Mouse (Mus musculus) midbrain, embryonic 13.5 days (tissue): ENCODE measurements around the gene P2ry12. TPM values are rescaled to one million over a fixed set of nuclear protein-coding genes. Genes with fewer than 3 reads are reported as not detected.

ENCODE experiments used
- ATAC-seq: fragments of 200-750 bp; cut with Nextera tagmentation; 2 replicates; pipeline ENCODE4 v1.8.0; 2017; ENCODE audit warnings: mild to moderate bottlenecking, moderate TSS enrichment, moderate library complexity
- H3K27ac ChIP-seq: fragments of 300-500 bp; sonication (generic); 2 replicates; pipeline ENCODE4 v1.5.1; 2015; ENCODE audit warnings: inconsistent platforms, mild to moderate bottlenecking, moderate library complexity
- H3K27me3 ChIP-seq: fragments of 300-500 bp; sonication (generic); 2 replicates; pipeline ENCODE4 v1.6.1; 2015; ENCODE audit warnings: mild to moderate bottlenecking, inconsistent platforms
- H3K36me3 ChIP-seq: fragments of 300-500 bp; sonication (generic); 2 replicates; pipeline ENCODE4 v1.6.1; 2015; ENCODE audit warnings: mild to moderate bottlenecking, inconsistent platforms
- H3K4me1 ChIP-seq: fragments of 300-500 bp; sonication (generic); replicated peaks from 2 replicates; pipeline ENCODE4 v1.6.1; 2015; ENCODE audit warnings: inconsistent platforms
- H3K4me2 ChIP-seq: fragments of 300-500 bp; sonication (generic); replicated peaks from 2 replicates; pipeline ENCODE4 v1.6.1; 2015; ENCODE audit warnings: moderate library complexity, mild to moderate bottlenecking, inconsistent platforms
- H3K4me3 ChIP-seq: fragments of 300-500 bp; sonication (generic); replicated peaks from 2 replicates; pipeline ENCODE4 v1.5.1; 2015; ENCODE audit warnings: mild to moderate bottlenecking, inconsistent platforms
- H3K9ac ChIP-seq: fragments of 300-500 bp; sonication (generic); replicated peaks from 2 replicates; pipeline ENCODE4 v1.6.1; 2015; ENCODE audit warnings: mild to moderate bottlenecking, inconsistent platforms
- H3K9me3 ChIP-seq: fragments of 300-500 bp; sonication (generic); 2 replicates; pipeline ENCODE4 v1.6.1; 2016; ENCODE audit warnings: mild to moderate bottlenecking, inconsistent platforms
- WGBS: fragments of 180-500 bp; shearing (Covaris S2); methylation state at CpG from one replicate; pipeline ENCODE4 v1.1.7; 2015; 5-methylcytosine and 5-hydroxymethylcytosine counted together
- polyA plus RNA-seq: library from polyadenylated mRNA; unstranded; fragments of >200 nt; fragmentation: Nextera tagmentation; extraction: Ambion mirVana; gene quantifications from 2 replicates; pipeline ENCODE4 v1.2.1, GENCODE M21; 2015

Gene P2ry12
- polyA plus RNA-seq, 1 experiment from 2014 or later, result 6.4 TPM

DNA sequence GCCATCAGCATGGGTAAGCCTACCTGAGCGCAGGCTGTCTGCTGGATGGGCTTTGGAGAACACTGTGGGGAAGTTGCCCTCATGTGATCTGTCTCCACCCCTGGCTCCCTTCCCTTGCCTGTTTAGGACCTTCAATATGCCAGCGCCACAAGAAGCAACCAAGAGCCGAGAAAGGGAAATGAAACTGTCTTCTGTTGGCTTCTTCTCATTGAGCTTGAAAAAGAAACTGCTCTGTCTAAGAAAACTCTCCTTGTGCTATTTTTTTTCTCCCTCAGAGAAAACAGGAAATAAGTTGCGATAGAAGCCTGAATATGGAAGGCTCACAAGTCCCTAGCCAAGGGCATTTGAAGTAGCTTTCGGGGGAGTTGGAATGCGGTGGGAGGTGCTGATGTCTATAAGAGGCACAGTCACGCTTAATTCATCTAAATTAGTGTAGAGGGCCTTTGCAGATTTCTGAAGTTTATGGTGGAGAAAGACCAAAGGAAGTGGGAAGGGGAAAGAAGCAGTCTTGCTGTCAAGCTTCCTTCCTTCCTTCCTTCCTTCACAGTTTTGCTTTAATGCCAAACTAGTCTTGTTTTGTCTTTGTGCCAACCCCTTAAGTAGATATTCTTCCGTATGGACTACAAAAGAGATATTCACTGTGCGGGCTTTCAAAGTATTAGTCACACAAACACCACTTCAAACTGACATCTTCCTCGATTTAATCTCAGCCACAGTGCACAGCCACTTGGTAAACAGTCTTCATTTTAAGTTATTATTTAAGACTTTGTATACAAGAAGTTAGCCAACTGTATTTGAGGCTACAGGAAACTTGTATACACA lies 33.7 kb downstream of the P2ry12 start:
- Histone ChIP-seq H3K4me1 (no peaks in the 10 kb centered on the region), H3K4me2 (no peak overlapping the region), H3K27me3 (no peaks in the 10 kb centered on the region), H3K4me3 (no peak overlapping the region), H3K9ac (no peak overlapping the region), H3K36me3 (no peaks in the 10 kb centered on the region), H3K27ac (no peak overlapping the region), H3K9me3 (no peaks in the 10 kb centered on the region)
- 67% methylated on average over 10 of the region's 10 CpGs for WGBS
- ATAC-seq, result no peak

- Histone ChIP-seq H3K9ac (no peak overlapping the region), H3K27ac (no peak overlapping the region), H3K27me3 (no peaks in the 10 kb centered on the region), H3K36me3 (no peaks in the 10 kb centered on the region), H3K9me3 (no peaks in the 10 kb centered on the region), H3K4me1 (no peaks in the 10 kb centered on the region), H3K4me2 (no peak overlapping the region), H3K4me3 (no peak overlapping the region)
- 97% methylated on average over 9 of the region's 9 CpGs for WGBS
- no peak for ATAC-seq
These were observed 35.0 kb downstream of the P2ry12 start for GRCm38 (mm10) chr3:59227696-59228095.

GRCm38 (mm10) chr3:59225411-59225810 lies 37.3 kb downstream of the P2ry12 start:
- Histone ChIP-seq H3K4me1 (no peaks in the 10 kb centered on the region), H3K9ac (no peak overlapping the region), H3K27ac (no peak overlapping the region), H3K9me3 (no peaks in the 10 kb centered on the region), H3K27me3 (no peaks in the 10 kb centered on the region), H3K36me3 (no peaks in the 10 kb centered on the region), H3K4me2 (no peak overlapping the region), H3K4me3 (no peak overlapping the region)
- no peak for ATAC-seq

DNA sequence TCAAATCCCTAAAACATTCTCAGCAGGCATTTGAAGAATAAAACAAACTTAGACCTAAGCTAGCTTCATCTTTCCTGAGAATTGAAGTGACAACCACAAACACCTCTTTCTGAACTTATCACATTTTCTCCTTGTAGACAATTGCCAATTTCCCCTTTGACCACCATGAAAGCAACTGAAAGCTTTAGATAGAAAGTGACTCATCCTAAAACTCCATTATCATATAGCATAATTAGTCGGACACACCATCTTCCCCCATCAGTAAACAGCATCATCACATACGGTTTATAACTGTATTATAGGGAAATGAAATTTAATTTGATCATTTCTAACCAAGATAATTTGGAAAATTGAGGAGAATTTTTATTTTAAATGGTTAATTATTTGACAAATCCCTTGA lies 40.4 kb downstream of the P2ry12 start:
- WGBS, result 91% methylated on average over 2 of the region's 2 CpGs
- Histone ChIP-seq H3K9ac (no peak overlapping the region), H3K4me2 (no peak overlapping the region), H3K9me3 (no peaks in the 10 kb centered on the region), H3K27ac (no peak overlapping the region), H3K4me1 (no peaks in the 10 kb centered on the region), H3K27me3 (no peaks in the 10 kb centered on the region), H3K4me3 (no peak overlapping the region), H3K36me3 (no peaks in the 10 kb centered on the region)
- ATAC-seq, result no peak

DNA sequence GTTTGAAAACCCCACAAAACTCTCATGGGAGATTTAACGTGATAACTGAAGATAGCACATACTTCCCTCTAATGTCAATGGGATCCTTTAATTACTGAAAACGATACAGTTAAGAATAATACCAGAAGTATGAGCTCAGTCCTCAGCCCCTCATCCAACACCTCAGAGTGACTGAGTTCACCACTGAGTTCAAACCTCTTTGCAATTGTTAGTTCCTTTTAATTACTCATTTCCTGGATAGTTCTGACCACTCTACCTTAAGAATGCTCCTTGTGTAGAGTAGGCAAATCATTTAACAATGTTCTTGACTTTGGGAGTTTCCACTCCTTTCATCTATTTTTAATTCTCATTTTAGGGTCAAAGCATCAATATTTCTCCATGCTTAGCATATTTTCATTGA lies 43.3 kb downstream of the P2ry12 start:
- no peak overlapping the region for H3K9ac ChIP-seq
- H3K36me3 ChIP-seq, result no peaks in the 10 kb centered on the region
- no peak overlapping the region for H3K4me3 ChIP-seq
- H3K27ac ChIP-seq, result no peak overlapping the region
- H3K9me3 ChIP-seq, result no peaks in the 10 kb centered on the region
- H3K4me2 ChIP-seq, result no peak overlapping the region
- ATAC-seq, result no peak
- WGBS, result 91% methylated on average over 2 of the region's 2 CpGs
- H3K27me3 ChIP-seq, result no peaks in the 10 kb centered on the region
- no peaks in the 10 kb centered on the region for H3K4me1 ChIP-seq

DNA sequence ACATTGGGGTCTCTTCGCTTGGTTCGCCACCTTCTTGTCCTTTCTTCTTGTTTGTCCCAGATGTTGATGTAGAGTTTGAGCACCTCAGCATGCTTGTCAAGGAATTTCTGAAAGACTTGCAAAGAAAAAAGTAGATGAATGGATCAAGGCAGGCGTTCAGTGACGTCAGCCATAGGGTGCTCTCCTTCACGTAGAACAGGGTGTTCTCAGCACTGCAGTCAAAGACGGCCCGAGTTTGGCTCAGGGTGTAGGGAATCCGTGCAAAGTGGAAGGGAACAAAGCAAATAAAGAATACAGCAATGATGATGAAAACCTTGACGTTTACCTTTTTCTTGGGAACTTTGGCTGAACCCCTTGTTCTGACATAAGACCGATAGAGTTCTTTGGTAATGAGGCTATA lies 45.5 kb downstream of the P2ry12 start:
- H3K4me2 ChIP-seq, result no peak overlapping the region
- H3K9me3 ChIP-seq, result no peaks in the 10 kb centered on the region
- H3K4me1 ChIP-seq, result no peaks in the 10 kb centered on the region
- H3K27ac ChIP-seq, result no peak overlapping the region
- no peaks in the 10 kb centered on the region for H3K27me3 ChIP-seq
- no peak for ATAC-seq
- no peak overlapping the region for H3K9ac ChIP-seq
- 95% methylated on average over 10 of the region's 10 CpGs for WGBS
- H3K4me3 ChIP-seq, result no peak overlapping the region
- H3K36me3 ChIP-seq, result no peaks in the 10 kb centered on the region

DNA sequence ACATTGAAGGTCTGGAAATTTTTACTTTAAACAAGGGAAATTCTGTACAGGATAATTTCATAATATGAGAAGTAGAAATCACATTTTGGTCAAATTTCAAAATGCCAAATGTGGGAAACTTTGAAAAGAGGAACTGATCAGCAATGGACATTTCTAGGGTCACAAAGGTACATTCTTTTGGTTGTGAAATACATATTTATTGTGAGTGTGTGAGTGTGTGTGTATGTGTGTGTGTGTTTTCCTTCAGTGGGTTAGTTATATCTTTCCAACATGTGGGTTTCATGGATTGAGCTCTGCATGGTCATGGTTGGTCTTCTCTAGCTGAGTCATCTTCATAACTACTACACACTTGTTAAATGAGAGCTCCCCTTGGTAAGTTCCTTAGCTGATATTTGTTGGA lies 50.3 kb downstream of the P2ry12 start:
- Histone ChIP-seq H3K27ac (no peak overlapping the region), H3K4me3 (no peak overlapping the region), H3K4me2 (no peak overlapping the region), H3K36me3 (no peaks in the 10 kb centered on the region), H3K27me3 (no peaks in the 10 kb centered on the region), H3K9me3 (no peaks in the 10 kb centered on the region), H3K4me1 (no peaks in the 10 kb centered on the region), H3K9ac (no peak overlapping the region)
- ATAC-seq, result no peak

- Histone ChIP-seq H3K4me3 (no peak overlapping the region), H3K27me3 (no peaks in the 10 kb centered on the region), H3K9ac (no peak overlapping the region), H3K9me3 (no peaks in the 10 kb centered on the region), H3K27ac (no peak overlapping the region), H3K4me1 (no peaks in the 10 kb centered on the region), H3K4me2 (no peak overlapping the region), H3K36me3 (no peaks in the 10 kb centered on the region)
- WGBS, result 92% methylated on average over 8 of the region's 8 CpGs
- no peak for ATAC-seq
These were observed 50.9 kb downstream of the P2ry12 start for GRCm38 (mm10) chr3:59211784-59212183.

GRCm38 (mm10) chr3:59210727-59211126 lies 51.9 kb downstream of the P2ry12 start, which contains the start of gene P2ry13:
TSS of gene P2ry13 (minus strand) at chr3:59210882.
- 92% methylated on average over 6 of the region's 6 CpGs for WGBS
- Histone ChIP-seq H3K27ac (no peak within 1 kb of the TSS), H3K4me1 (no peaks in the 10 kb centered on the region), H3K36me3 (no peaks in the 10 kb centered on the region), H3K9ac (no peak within 1 kb of the TSS), H3K9me3 (no peaks in the 10 kb centered on the region), H3K4me3 (no peak within 1 kb of the TSS), H3K27me3 (no peaks in the 10 kb centered on the region), H3K4me2 (no peak within 1 kb of the TSS)
- ATAC-seq, result no peak

GRCm38 (mm10) chr3:59210089-59210488 lies 52.6 kb downstream of the P2ry12 start:
- 80% methylated on average over 8 of the region's 8 CpGs for WGBS
- Histone ChIP-seq H3K4me1 (no peaks in the 10 kb centered on the region), H3K9me3 (no peaks in the 10 kb centered on the region), H3K27ac (no peak overlapping the region), H3K36me3 (no peaks in the 10 kb centered on the region), H3K9ac (no peak overlapping the region), H3K4me3 (no peak overlapping the region), H3K4me2 (no peak overlapping the region), H3K27me3 (no peaks in the 10 kb centered on the region)
- ATAC-seq, result no peak

DNA sequence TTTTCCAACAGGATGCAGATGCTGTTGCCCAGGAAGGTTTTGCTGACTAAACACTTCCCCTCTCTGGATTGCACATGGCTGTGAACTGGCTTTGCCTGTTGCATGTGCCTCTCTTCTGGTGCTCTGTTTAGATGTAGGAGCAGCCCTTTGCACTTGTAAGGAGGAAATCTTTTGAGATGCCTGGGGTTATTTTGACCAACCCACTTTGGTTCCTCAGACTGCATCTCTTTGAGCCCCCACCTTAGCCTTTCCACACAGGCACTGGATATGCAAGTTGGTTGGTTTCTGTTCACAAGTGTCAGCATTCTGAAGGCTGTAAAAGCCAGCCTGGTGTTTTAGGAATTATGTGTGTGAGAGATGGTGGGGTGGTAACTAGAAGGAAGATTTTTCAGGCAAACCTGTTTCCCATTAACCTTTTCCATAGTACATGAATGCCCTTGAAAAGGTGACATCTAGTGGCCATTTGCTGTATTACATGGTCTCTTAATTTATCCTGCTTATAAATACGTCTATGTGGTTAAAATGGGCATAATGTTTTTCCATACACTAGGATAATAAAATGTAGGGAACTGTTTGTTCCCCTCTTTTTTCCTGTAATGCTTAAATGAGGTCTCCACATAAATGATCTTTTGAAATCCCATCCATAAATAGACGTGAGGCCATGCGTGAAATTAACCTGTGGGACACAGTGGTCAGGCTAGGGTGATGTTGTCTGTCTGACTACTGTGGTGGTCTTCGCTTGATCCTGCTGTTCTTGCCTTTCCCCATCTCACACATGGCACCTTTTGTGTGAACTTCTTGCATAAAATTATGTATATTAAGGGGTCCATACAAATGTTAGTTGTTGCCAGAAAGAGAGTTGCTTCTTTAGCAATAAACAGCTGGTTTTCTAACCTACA lies 53.8 kb downstream of the P2ry12 start:
- H3K9ac ChIP-seq, result no peak overlapping the region
- WGBS, result 60% methylated on average over 4 of the region's 4 CpGs
- H3K9me3 ChIP-seq, result no peaks in the 10 kb centered on the region
- peak; percentile 72 for ATAC-seq
- no peak overlapping the region for H3K4me3 ChIP-seq
- no peak overlapping the region for H3K27ac ChIP-seq
- no peaks in the 10 kb centered on the region for H3K27me3 ChIP-seq
- no peaks in the 10 kb centered on the region for H3K36me3 ChIP-seq
- H3K4me2 ChIP-seq, result no peak overlapping the region
- H3K4me1 ChIP-seq, result no peaks in the 10 kb centered on the region

DNA sequence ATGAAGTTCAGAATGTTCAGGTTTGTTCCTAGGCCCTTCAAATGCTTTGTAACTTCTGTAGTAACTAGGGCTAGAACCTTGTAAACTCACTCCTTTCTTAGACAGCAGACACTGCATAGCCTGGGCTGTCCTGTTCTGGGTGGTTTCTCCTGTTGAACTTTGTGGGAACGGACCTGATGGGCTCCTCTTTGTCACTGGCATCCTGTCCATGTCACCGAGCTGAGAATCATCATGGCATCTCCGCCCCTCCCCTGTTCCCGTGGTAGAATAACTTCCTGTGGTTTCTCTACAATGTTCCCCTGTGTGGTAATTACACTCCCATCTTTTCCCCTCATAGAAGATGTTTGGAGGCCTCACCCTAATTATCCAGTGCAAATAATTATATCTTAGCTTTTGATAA lies 56.7 kb downstream of the P2ry12 start:
- WGBS, result 85% methylated on average over 4 of the region's 4 CpGs
- H3K9ac ChIP-seq, result no peak overlapping the region

More for the DNA sequence above, 56.7 kb downstream of the P2ry12 start:
- Histone ChIP-seq H3K4me1 (no peaks in the 10 kb centered on the region), H3K27ac (no peak overlapping the region), H3K4me2 (no peak overlapping the region), H3K4me3 (no peak overlapping the region), H3K9me3 (no peaks in the 10 kb centered on the region), H3K27me3 (no peaks in the 10 kb centered on the region), H3K36me3 (no peaks in the 10 kb centered on the region)
- no peak for ATAC-seq
